Mouse (Mus musculus): Measurements from ENCODE around the gene Cox14.

GRCm38 (mm10) chr15:99711491-99711890 lies 13.9 kb upstream of the Cox14 start:
- TF ChIP-seq POLR2A (IDR thresholded peaks at IDR 0.05; ENCODE audit: low read depth, low read length) (no peak), CTCF (IDR thresholded peaks at IDR 0.05; ENCODE audit: extremely low read depth, insufficient read length, insufficient replicate concordance, low read depth, low read length) (no peak)

Measured in small intestine, adult 2 months (tissue).